Mouse (Mus musculus) heart, adult 18-20 months (tissue): ENCODE measurements around the gene Olfr768. TPM values are rescaled to one million over a fixed set of nuclear protein-coding genes. Genes with fewer than 3 reads are reported as not detected.
"Not testable (repeated sequence)": the region's sequence is repeated elsewhere in the genome, so short reads cannot be mapped to it uniquely, and the experiment has no call there.

Experiments used
- DNase-seq, 2 experiments: peaks; one replicate each; pipeline ENCODE4 v3.0.0; 2021 to 2022; ENCODE audit warnings: mixed read lengths in 1 of 2
- long read RNA-seq, 2 experiments: library from polyadenylated mRNA; stranded (forward); transcript quantifications; one replicate each; pipeline ENCODE4 v2.0.0; 2021
- total RNA-seq, 2 experiments: library from RNA; stranded (reverse); gene quantifications; 2 replicates each; pipeline ENCODE4 v1.2.3; 2021

The Olfr768 gene
- not detected for total RNA-seq
- long read RNA-seq, experiment 1 = 0 reads
- long read RNA-seq, experiment 2 = 0 reads

- no peak for DNase-seq
These were observed at the start of gene Olfr768 for GRCm38 (mm10) chr10:129099275-129099674. Gene Olfr768, minus strand, starts transcription at chr10:129099375.

GRCm38 (mm10) chr10:129138898-129139297 is 39.7 kb upstream of the Olfr768 start, which contains the start of gene Olfr770:
Gene Olfr770, minus strand, starts transcription at chr10:129138998.
- DNase-seq = no peak

- DNase-seq = no peak
These were observed 18.6 kb upstream of the Olfr768 start, which contains the start of gene Olfr769 for GRCm38 (mm10) chr10:129117761-129118160. Gene Olfr769, minus strand, starts transcription at chr10:129117861.

GRCm38 (mm10) chr10:129115146-129115545 is 16.0 kb upstream of the Olfr768 start:
- DNase-seq = no peak

GRCm38 (mm10) chr10:129101231-129101630 is 2.1 kb upstream of the Olfr768 start:
- no peak for DNase-seq

GRCm38 (mm10) chr10:129082810-129083209 is 16.4 kb downstream of the Olfr768 start, which contains the start of gene Olfr767:
Gene Olfr767, minus strand, starts transcription at chr10:129082910.
- DNase-seq = not testable (repeated sequence)

GRCm38 (mm10) chr10:129068877-129069276 is 30.3 kb downstream of the Olfr768 start, which contains the start of gene Olfr766-ps1:
Gene Olfr766-ps1, minus strand, starts transcription at chr10:129068977.
- DNase-seq = no peak

- not testable (repeated sequence) for DNase-seq
These were observed 49.3 kb downstream of the Olfr768 start, which contains the start of gene Olfr765 for GRCm38 (mm10) chr10:129049898-129050297. Gene Olfr765, minus strand, starts transcription at chr10:129049998.

Other genes starting within 250 kb of the Olfr768 start
- 1 to 10 TPM; 2.3 to 2.6 TPM for gene Gdf11, start 207.7 kb downstream of the Olfr768 start, total RNA-seq
- 100 to 1,000 TPM; 144 to 158 TPM for gene Cd63, start 198.4 kb downstream of the Olfr768 start, total RNA-seq
- gene Rdh5, start 176.5 kb downstream of the Olfr768 start, total RNA-seq = 1 to 10 TPM; 4.3 to 4.7 TPM
- gene Bloc1s1, start 175.3 kb downstream of the Olfr768 start, total RNA-seq = 100 to 1,000 TPM; 194 to 199 TPM
- 100 to 1,000 TPM; 144 to 148 TPM for gene Itga7, start 165.6 kb downstream of the Olfr768 start, total RNA-seq
- not detected for gene Mettl7b, start 138.4 kb downstream of the Olfr768 start, total RNA-seq
- gene Olfr9, start 109.9 kb downstream of the Olfr768 start, total RNA-seq = not detected
- gene Olfr763, start 88.6 kb downstream of the Olfr768 start, total RNA-seq = not detected
- not detected for gene Olfr764-ps1, start 59.5 kb downstream of the Olfr768 start, total RNA-seq
- not detected for gene Olfr765, start 49.4 kb downstream of the Olfr768 start, total RNA-seq
- not detected for gene Olfr766-ps1, start 30.4 kb downstream of the Olfr768 start, total RNA-seq
- gene Olfr767, start 16.5 kb downstream of the Olfr768 start, total RNA-seq = not detected
- gene Olfr769, start 18.5 kb upstream of the Olfr768 start, total RNA-seq = not detected
- not detected for gene Olfr770, start 39.6 kb upstream of the Olfr768 start, total RNA-seq
- gene Olfr771, start 65.4 kb upstream of the Olfr768 start, total RNA-seq = not detected
- not detected for gene Olfr772, start 78.5 kb upstream of the Olfr768 start, total RNA-seq
- not detected for gene Olfr773, start 88.0 kb upstream of the Olfr768 start, total RNA-seq
- gene Olfr774, start 136.8 kb upstream of the Olfr768 start, total RNA-seq = not detected
- gene Olfr775, start 149.0 kb upstream of the Olfr768 start, total RNA-seq = not detected
- not detected for gene Olfr776, start 159.8 kb upstream of the Olfr768 start, total RNA-seq
- gene Olfr777, start 172.1 kb upstream of the Olfr768 start, total RNA-seq = not detected
- not detected for gene Olfr780, start 218.7 kb upstream of the Olfr768 start, total RNA-seq
- gene Olfr781, start 229.5 kb upstream of the Olfr768 start, total RNA-seq = not detected
- gene Olfr782, start 249.5 kb upstream of the Olfr768 start, total RNA-seq = not detected